Mouse (Mus musculus): Measurements from ENCODE around the gene Gm21964.

DNA sequence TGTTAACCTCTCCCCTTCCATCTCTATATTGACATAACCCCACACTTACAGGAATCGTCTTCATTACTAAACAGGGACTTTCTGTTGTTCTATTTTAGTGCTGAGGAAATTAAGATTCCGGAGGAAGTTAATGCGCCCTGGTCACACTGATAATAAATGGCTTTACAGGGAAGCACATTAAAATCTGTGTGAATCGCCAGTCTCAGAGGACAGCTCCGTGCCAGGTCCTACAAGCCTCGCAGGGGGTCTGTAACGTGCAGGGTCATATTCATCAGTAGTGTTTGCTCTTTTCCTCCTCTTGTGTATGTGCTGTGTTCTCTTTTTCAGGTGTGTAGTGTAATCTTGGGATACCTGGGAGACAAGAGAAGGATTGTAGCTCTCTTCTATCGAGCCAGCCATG, 42.8 kb upstream of the Gm21964 start:
- TF ChIP-seq CTCF (IDR thresholded peaks at IDR 0.05; ENCODE audit: control insufficient read depth, insufficient read depth, insufficient replicate concordance, low read depth, low read length): no peak
- no peak for TF ChIP-seq POLR2A (IDR thresholded peaks at IDR 0.05; ENCODE audit: control insufficient read depth, low read depth, low read length)
